Mouse (Mus musculus) heart, adult 8-10 months (tissue): ENCODE measurements around the gene Crb3. TPM values are rescaled to one million over a fixed set of nuclear protein-coding genes. Genes with fewer than 3 reads are reported as not detected.
A peak's percentile ranks its signal among the peaks of the same experiment; 100 is the strongest.

Source experiments
- DNase-seq: peaks from one replicate; pipeline ENCODE4 v3.0.0; 2022; ENCODE audit warnings: low spot score
- total RNA-seq, 4 experiments: library from RNA; stranded (reverse); gene quantifications; 2 replicates each; pipeline ENCODE4 v1.2.4; 2022

Crb3 gene
- total RNA-seq, 4 experiments from 2014 or later: 0.23 to 0.72 TPM; not detected in 2

- DNase-seq: no peak
Measured at GRCm38 (mm10) chr17:57062011-57062521, 3.2 kb downstream of the Crb3 start.

GRCm38 (mm10) chr17:57062548-57062947 lies 3.6 kb downstream of the Crb3 start:
- no peak for DNase-seq

GRCm38 (mm10) chr17:57063031-57063430 lies 4.1 kb downstream of the Crb3 start:
- DNase-seq: no peak

GRCm38 (mm10) chr17:57066908-57067307 lies 8.0 kb downstream of the Crb3 start:
- no peak for DNase-seq

GRCm38 (mm10) chr17:57070272-57070671 lies 11.4 kb downstream of the Crb3 start:
- no peak for DNase-seq

GRCm38 (mm10) chr17:57070699-57071098 lies 11.8 kb downstream of the Crb3 start:
- DNase-seq: no peak

GRCm38 (mm10) chr17:57076916-57077315 lies 18.0 kb downstream of the Crb3 start:
- no peak for DNase-seq

GRCm38 (mm10) chr17:57078336-57078735 lies 19.4 kb downstream of the Crb3 start, which contains the start of gene Dennd1c:
TSS of gene Dennd1c (minus strand) at chr17:57078514.
- no peak for DNase-seq

GRCm38 (mm10) chr17:57079919-57080318 lies 21.0 kb downstream of the Crb3 start:
- DNase-seq: no peak

GRCm38 (mm10) chr17:57081234-57081842 lies 22.4 kb downstream of the Crb3 start:
- no peak for DNase-seq

- DNase-seq: no peak
Measured at GRCm38 (mm10) chr17:57082481-57082880, 23.6 kb downstream of the Crb3 start.

GRCm38 (mm10) chr17:57085970-57086757 lies 27.3 kb downstream of the Crb3 start:
- no peak for DNase-seq

- no peak for DNase-seq
Measured at GRCm38 (mm10) chr17:57087049-57087832, 28.3 kb downstream of the Crb3 start, which contains the start of gene Tubb4a. TSS of gene Tubb4a (minus strand) at chr17:57087782.

GRCm38 (mm10) chr17:57094222-57094621 lies 35.3 kb downstream of the Crb3 start:
- no peak for DNase-seq

GRCm38 (mm10) chr17:57095855-57096622 lies 37.1 kb downstream of the Crb3 start:
- peak; percentile 79 for DNase-seq

- peak; percentile 82 for DNase-seq
Measured at GRCm38 (mm10) chr17:57096623-57096920, 37.7 kb downstream of the Crb3 start.

- DNase-seq: no peak
Measured at GRCm38 (mm10) chr17:57098321-57098720, 39.4 kb downstream of the Crb3 start.

- DNase-seq: no peak
Measured at GRCm38 (mm10) chr17:57099629-57100325, 40.9 kb downstream of the Crb3 start.

- DNase-seq: no peak
Measured at GRCm38 (mm10) chr17:57102276-57102675, 43.4 kb downstream of the Crb3 start.

GRCm38 (mm10) chr17:57104496-57104895 lies 45.6 kb downstream of the Crb3 start:
- DNase-seq: no peak
